Mouse (Mus musculus): Measurements from ENCODE around the gene Pias1. TPM values are rescaled to one million over a fixed set of nuclear protein-coding genes. Genes with fewer than 3 reads are reported as not detected.

The Pias1 gene
- 100 to 1,000 TPM in 1 of 2 experiments, 10 to 100 TPM in 1; 94.4 to 100 TPM for polyA plus RNA-seq (2017; shearing (Covaris generic))

DNA sequence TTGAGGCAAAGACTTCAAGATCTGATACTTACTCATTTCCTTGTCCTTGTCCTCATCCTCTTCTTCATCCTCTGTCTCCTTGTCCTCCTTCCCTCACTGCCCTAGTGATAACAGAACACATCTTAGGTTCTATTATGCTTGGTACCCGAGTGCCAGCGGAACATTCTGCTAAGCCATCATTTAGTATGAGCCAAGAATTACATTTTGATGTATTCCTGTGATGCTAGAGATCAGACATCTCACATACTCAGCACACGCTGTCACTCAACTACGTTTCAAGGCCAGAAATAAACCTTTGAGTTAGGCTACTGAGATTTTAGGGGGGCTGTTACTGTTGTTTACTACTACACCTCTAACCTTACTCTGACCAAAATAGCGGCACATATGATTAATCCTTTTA, at the start of gene Pias1:
Pias1 (minus strand) TSS at position 101 of the 400 bp plus-strand sequence.

DNA sequence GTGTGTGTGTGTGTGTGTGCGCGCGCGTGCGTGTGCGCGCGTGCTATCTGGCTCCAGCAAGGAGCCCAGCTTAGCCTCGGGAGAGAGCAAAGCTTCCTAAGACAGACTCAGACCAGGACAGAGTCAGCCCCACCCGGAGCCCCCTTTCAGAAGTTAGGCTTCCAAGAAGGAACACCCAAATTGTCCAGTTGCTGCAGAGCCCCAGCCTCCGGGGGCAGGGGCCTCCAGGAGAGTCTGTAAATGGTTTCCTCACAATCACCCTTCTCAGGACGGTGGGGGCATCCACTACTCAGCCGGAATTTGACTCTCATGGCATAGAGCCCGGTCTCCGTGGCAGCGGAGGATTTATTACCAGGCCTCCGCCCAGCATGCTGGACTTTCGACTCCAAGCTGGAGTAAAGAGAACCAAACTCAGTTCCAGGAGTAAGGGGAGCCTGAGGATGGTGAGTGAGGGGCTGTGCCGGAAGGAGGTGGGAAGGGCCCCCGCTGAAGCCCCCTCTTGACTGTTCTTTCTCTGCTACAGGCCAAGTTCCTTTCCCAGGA, 129.9 kb downstream of the Pias1 start, which contains the start of gene Calml4:
Calml4 (plus strand) TSS at position 362 of the 543 bp plus-strand sequence.

DNA sequence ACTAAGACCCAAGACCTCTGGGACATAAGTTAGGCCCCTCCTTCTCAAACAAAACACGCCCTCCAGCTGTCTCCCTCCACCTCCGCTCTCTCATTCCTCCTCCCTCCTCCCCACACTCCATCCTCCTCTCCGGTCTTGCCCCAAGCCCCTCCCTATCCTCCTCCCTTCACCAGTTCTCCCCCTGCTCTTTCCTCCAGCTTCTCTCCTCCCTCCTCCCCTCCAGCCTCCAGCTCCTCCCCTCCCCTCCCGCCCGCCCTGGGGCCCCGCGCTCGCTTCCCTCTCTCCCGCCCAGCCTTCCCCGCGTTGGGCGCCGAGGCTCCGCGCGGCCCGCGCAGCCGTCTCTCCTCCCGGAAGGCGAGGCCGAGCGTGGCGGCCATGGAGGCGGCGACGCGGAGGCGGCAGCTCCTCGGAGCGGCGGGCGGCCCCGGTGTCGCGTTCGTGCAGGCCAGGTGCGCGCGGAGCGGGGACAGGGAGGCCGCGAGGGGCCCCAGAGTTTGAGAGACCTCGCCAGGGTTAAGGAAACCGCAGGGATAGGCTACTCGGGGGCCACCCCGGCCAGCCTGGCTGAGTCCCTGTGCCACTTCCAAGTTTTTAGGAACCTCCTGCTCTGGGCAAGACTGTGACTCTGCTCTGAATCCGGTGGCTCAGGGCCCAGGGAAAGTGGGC, 149.1 kb downstream of the Pias1 start, which contains the start of gene Cln6:
Cln6 (plus strand) TSS at position 280 of the 666 bp plus-strand sequence.

Other genes starting within 250 kb of the Pias1 start
- 10 to 100 TPM; 13.3 TPM for gene Fem1b, start 176.0 kb downstream of the Pias1 start, polyA plus RNA-seq (2017; shearing (Covaris generic))
- gene Cln6, start 149.1 kb downstream of the Pias1 start, polyA plus RNA-seq (2017; shearing (Covaris generic)): 10 to 100 TPM in 1 of 2 experiments, 1 to 10 TPM in 1; 7.7 to 11.8 TPM
- 1 to 10 TPM in 1 of 2 experiments, not detected in 1; 3.1 TPM for gene Calml4, start 129.8 kb downstream of the Pias1 start, polyA plus RNA-seq (2017; shearing (Covaris generic))
- gene Skor1, start 161.0 kb upstream of the Pias1 start, polyA plus RNA-seq (2017; shearing (Covaris generic)): under 1 TPM in 1 of 2 experiments, not detected in 1; 0.38 TPM